Mouse (Mus musculus) frontal cortex, postnatal 36 days (tissue): Measurements from ENCODE around the gene Bysl.
"Not testable (repeated sequence)": the region's sequence is repeated elsewhere in the genome, so short reads cannot be mapped to it uniquely, and the experiment has no call there.

Source experiments
- DNase-seq, 2 experiments: peaks; one replicate each; pipeline ENCODE4 v3.0.0; 2022; ENCODE audit warnings: low spot score in 2 of 2

Bysl gene

GRCm38 (mm10) chr17:47618556-47619311 is 7.4 kb upstream of the Bysl start:
- no peak for DNase-seq

- no peak for DNase-seq
Observed at GRCm38 (mm10) chr17:47617605-47618307, 6.5 kb upstream of the Bysl start.

- no peak for DNase-seq
Observed at GRCm38 (mm10) chr17:47616652-47617051, 5.4 kb upstream of the Bysl start.

- no peak for DNase-seq
Observed at GRCm38 (mm10) chr17:47616119-47616518, 4.8 kb upstream of the Bysl start.

GRCm38 (mm10) chr17:47614018-47614417 is 2.7 kb upstream of the Bysl start:
- no peak for DNase-seq

- DNase-seq, result no peak
Observed at GRCm38 (mm10) chr17:47611661-47611982, 330 bp upstream of the Bysl start.

GRCm38 (mm10) chr17:47609182-47609581 is 2.1 kb downstream of the Bysl start:
- DNase-seq, result no peak

- DNase-seq, result no peak
Observed at GRCm38 (mm10) chr17:47606220-47606619, 5.1 kb downstream of the Bysl start.

- no peak for DNase-seq
Observed at GRCm38 (mm10) chr17:47602289-47602688, 9.0 kb downstream of the Bysl start.

GRCm38 (mm10) chr17:47601389-47601755 is 9.9 kb downstream of the Bysl start:
- DNase-seq, result no peak

- no peak for DNase-seq
Observed at GRCm38 (mm10) chr17:47600601-47601388, 10.5 kb downstream of the Bysl start.

- no peak for DNase-seq
Observed at GRCm38 (mm10) chr17:47599511-47600297, 11.6 kb downstream of the Bysl start.

- not testable (repeated sequence) for DNase-seq
Observed at GRCm38 (mm10) chr17:47598580-47599304, 12.6 kb downstream of the Bysl start.

- DNase-seq, result peak in 1 of 2 experiments; percentile 36
Observed at GRCm38 (mm10) chr17:47597838-47598579, 13.3 kb downstream of the Bysl start.

- DNase-seq, result no peak
Observed at GRCm38 (mm10) chr17:47597261-47597660, 14.0 kb downstream of the Bysl start.

GRCm38 (mm10) chr17:47596839-47597164 is 14.5 kb downstream of the Bysl start:
- DNase-seq, result no peak

GRCm38 (mm10) chr17:47596162-47596838 is 15.0 kb downstream of the Bysl start:
- DNase-seq, result no peak

GRCm38 (mm10) chr17:47595248-47596161 is 15.8 kb downstream of the Bysl start:
- no peak for DNase-seq

- no peak for DNase-seq
Observed at GRCm38 (mm10) chr17:47594969-47595247, 16.4 kb downstream of the Bysl start.
